Mouse (Mus musculus): ENCODE data around the gene Wdr24.
A peak's percentile ranks its signal among the peaks of the same experiment; 100 is the strongest.
"Not testable (repeated sequence)": the region's sequence is repeated elsewhere in the genome, so short reads cannot be mapped to it uniquely, and the experiment has no call there.

The Wdr24 gene

GRCm38 (mm10) chr17:25807452-25807851 lies 16.0 kb upstream of the Wdr24 start:
- DNase-seq (ENCODE audit: low spot score): not testable (repeated sequence)

- DNase-seq (ENCODE audit: low spot score): no peak
Observed at GRCm38 (mm10) chr17:25808028-25808427, 15.4 kb upstream of the Wdr24 start.

- DNase-seq (ENCODE audit: low spot score): no peak
Observed at GRCm38 (mm10) chr17:25808789-25809605, 14.4 kb upstream of the Wdr24 start, which contains the start of gene Fbxl16. Gene Fbxl16 (plus strand): TSS chr17:25809085.

GRCm38 (mm10) chr17:25809606-25810340 lies 13.7 kb upstream of the Wdr24 start:
- no peak for DNase-seq (ENCODE audit: low spot score)

GRCm38 (mm10) chr17:25810890-25811289 lies 12.5 kb upstream of the Wdr24 start:
- DNase-seq (ENCODE audit: low spot score): no peak

GRCm38 (mm10) chr17:25813471-25813870 lies 10.0 kb upstream of the Wdr24 start:
- DNase-seq (ENCODE audit: low spot score): peak; percentile 66

- DNase-seq (ENCODE audit: low spot score): no peak
Observed at GRCm38 (mm10) chr17:25817662-25818061, 5.8 kb upstream of the Wdr24 start.

GRCm38 (mm10) chr17:25818851-25819780 lies 4.3 kb upstream of the Wdr24 start:
- DNase-seq (ENCODE audit: low spot score): no peak

GRCm38 (mm10) chr17:25824362-25825142 lies 1.1 kb downstream of the Wdr24 start:
- DNase-seq (ENCODE audit: low spot score): no peak

- DNase-seq (ENCODE audit: low spot score): no peak
Observed at GRCm38 (mm10) chr17:25825311-25825710, 1.9 kb downstream of the Wdr24 start.

GRCm38 (mm10) chr17:25825984-25826570 lies 2.6 kb downstream of the Wdr24 start:
- no peak for DNase-seq (ENCODE audit: low spot score)

GRCm38 (mm10) chr17:25827011-25827410 lies 3.6 kb downstream of the Wdr24 start:
- no peak for DNase-seq (ENCODE audit: low spot score)

- DNase-seq (ENCODE audit: low spot score): no peak
Observed at GRCm38 (mm10) chr17:25827546-25828222, 4.3 kb downstream of the Wdr24 start.

- DNase-seq (ENCODE audit: low spot score): no peak
Observed at GRCm38 (mm10) chr17:25828223-25828594, 4.8 kb downstream of the Wdr24 start.

- peak; percentile 63 for DNase-seq (ENCODE audit: low spot score)
Observed at GRCm38 (mm10) chr17:25828712-25829557, 5.5 kb downstream of the Wdr24 start, which contains the start of gene Jmjd8. Gene Jmjd8 (plus strand): TSS chr17:25828867.

GRCm38 (mm10) chr17:25829558-25830017 lies 6.2 kb downstream of the Wdr24 start:
- DNase-seq (ENCODE audit: low spot score): no peak

GRCm38 (mm10) chr17:25830200-25830753 lies 6.8 kb downstream of the Wdr24 start:
- no peak for DNase-seq (ENCODE audit: low spot score)

GRCm38 (mm10) chr17:25830806-25831431 lies 7.5 kb downstream of the Wdr24 start:
- no peak for DNase-seq (ENCODE audit: low spot score)
